Mouse (Mus musculus): Measurements from ENCODE around the gene S100a4. TPM values are rescaled to one million over a fixed set of nuclear protein-coding genes. Genes with fewer than 3 reads are reported as not detected.

Gene S100a4
- total and polyA plus RNA-seq, 3 experiments = 9.9 to 20.4 (median 11.4) TPM

GRCm38 (mm10) chr3:90600036-90600435 is 3.5 kb upstream of the S100a4 start:
- Histone ChIP-seq H3K27me3 (ENCODE audit: control insufficient read depth, insufficient read depth, low read length) (no peaks in the 10 kb centered on the region), H3K9ac (ENCODE audit: low read depth, low read length) (no peak overlapping the region), H3K27ac (peak overlapping the region; percentile 49), H3K36me3 (ENCODE audit: control insufficient read depth, insufficient read depth, low read length) (no peaks in the 10 kb centered on the region), H3K79me2 (replicated peaks; ENCODE audit: control insufficient read depth, insufficient read depth, low read length) (no peaks in the 10 kb centered on the region), H3K4me3 (no peak overlapping the region), H3K4me1 (ENCODE audit: control insufficient read depth, insufficient read depth, low read length) (peaks cover 19% of the 10 kb centered on the region)
- TF ChIP-seq EP300 (IDR thresholded peaks at IDR 0.05; ENCODE audit: insufficient read depth, low read depth, low read length) = no peak
- no peak for TF ChIP-seq POLR2A (IDR thresholded peaks at IDR 0.05; ENCODE audit: insufficient read depth, low read depth, low read length)
- no peak for TF ChIP-seq CTCF (IDR thresholded peaks at IDR 0.05)
- WGBS = 86% methylated on average over 6 of the region's 6 CpGs
- no peak for DNase-seq
- intact Hi-C loops (cut with DNase I) = no loop called here

- DNase-seq = peak; percentile 59 to 72
- Histone ChIP-seq H3K4me3 (no peak overlapping the region), H3K27me3 (ENCODE audit: control insufficient read depth, insufficient read depth, low read length) (no peaks in the 10 kb centered on the region), H3K36me3 (ENCODE audit: control insufficient read depth, insufficient read depth, low read length) (no peaks in the 10 kb centered on the region), H3K9ac (ENCODE audit: low read depth, low read length) (no peak overlapping the region), H3K4me1 (ENCODE audit: control insufficient read depth, insufficient read depth, low read length) (peaks cover 20% of the 10 kb centered on the region), H3K27ac (peak overlapping the region; percentile 49), H3K79me2 (replicated peaks; ENCODE audit: control insufficient read depth, insufficient read depth, low read length) (no peaks in the 10 kb centered on the region)
- WGBS = 61% methylated on average over 8 of the region's 8 CpGs
- intact Hi-C loops (cut with DNase I) = no loop called here
- no peak for TF ChIP-seq CTCF (IDR thresholded peaks at IDR 0.05)
- no peak for TF ChIP-seq POLR2A (IDR thresholded peaks at IDR 0.05; ENCODE audit: insufficient read depth, low read depth, low read length)
- TF ChIP-seq EP300 (IDR thresholded peaks at IDR 0.05; ENCODE audit: insufficient read depth, low read depth, low read length) = no peak
Measured at GRCm38 (mm10) chr3:90600458-90601195, 2.9 kb upstream of the S100a4 start.

GRCm38 (mm10) chr3:90601486-90602110 is 2.0 kb upstream of the S100a4 start, which contains the start of gene Gm42674:
Gene Gm42674, plus strand, starts transcription at chr3:90601904.
- no peaks in the 10 kb centered on the region for H3K27me3 ChIP-seq (ENCODE audit: control insufficient read depth, insufficient read depth, low read length)
- peaks cover 20% of the 10 kb centered on the region for H3K4me1 ChIP-seq (ENCODE audit: control insufficient read depth, insufficient read depth, low read length)
- WGBS = 75% methylated on average over 11 of the region's 11 CpGs
- intact Hi-C loops (cut with DNase I) = no loop called here
- DNase-seq = no peak
- no peaks in the 10 kb centered on the region for H3K36me3 ChIP-seq (ENCODE audit: control insufficient read depth, insufficient read depth, low read length)
- H3K4me3 ChIP-seq = no peak within 1 kb of the TSS
- TF ChIP-seq EP300 (IDR thresholded peaks at IDR 0.05; ENCODE audit: insufficient read depth, low read depth, low read length) (no peak), CTCF (IDR thresholded peaks at IDR 0.05) (no peak), POLR2A (IDR thresholded peaks at IDR 0.05; ENCODE audit: insufficient read depth, low read depth, low read length) (no peak)
- H3K9ac ChIP-seq (ENCODE audit: low read depth, low read length) = no peak within 1 kb of the TSS
- no peaks in the 10 kb centered on the region for H3K79me2 ChIP-seq (replicated peaks; ENCODE audit: control insufficient read depth, insufficient read depth, low read length)
- H3K27ac ChIP-seq = peak within 1 kb of the TSS; percentile 20; the same call in 1 of the 2 replicates

- WGBS = 23% methylated on average over 4 of the region's 4 CpGs
- H3K27ac ChIP-seq = peak overlapping the region; percentile 53
- intact Hi-C loops (cut with DNase I) = no loop called here
Measured at GRCm38 (mm10) chr3:90604416-90604815, 845 bp downstream of the S100a4 start.

GRCm38 (mm10) chr3:90605049-90605448 is 1.5 kb downstream of the S100a4 start:
- H3K27me3 ChIP-seq (ENCODE audit: control insufficient read depth, insufficient read depth, low read length) = no peaks in the 10 kb centered on the region
- H3K27ac ChIP-seq = peak overlapping the region; percentile 53
- no peaks in the 10 kb centered on the region for H3K36me3 ChIP-seq (ENCODE audit: control insufficient read depth, insufficient read depth, low read length)
- peaks cover 15% of the 10 kb centered on the region for H3K4me1 ChIP-seq (ENCODE audit: control insufficient read depth, insufficient read depth, low read length)
- no peak overlapping the region for H3K9ac ChIP-seq (ENCODE audit: low read depth, low read length)
- intact Hi-C loops (cut with DNase I) = no loop called here
- WGBS = 93% methylated on average over 3 of the region's 3 CpGs
- H3K79me2 ChIP-seq (replicated peaks; ENCODE audit: control insufficient read depth, insufficient read depth, low read length) = no peaks in the 10 kb centered on the region
- no peak for DNase-seq
- no peak overlapping the region for H3K4me3 ChIP-seq
- TF ChIP-seq POLR2A (IDR thresholded peaks at IDR 0.05; ENCODE audit: insufficient read depth, low read depth, low read length) = no peak
- TF ChIP-seq CTCF (IDR thresholded peaks at IDR 0.05) = no peak

More at GRCm38 (mm10) chr3:90604416-90604815, 845 bp downstream of the S100a4 start:
- Histone ChIP-seq H3K79me2 (replicated peaks; ENCODE audit: control insufficient read depth, insufficient read depth, low read length) (no peaks in the 10 kb centered on the region), H3K27me3 (ENCODE audit: control insufficient read depth, insufficient read depth, low read length) (no peaks in the 10 kb centered on the region), H3K4me3 (no peak overlapping the region), H3K9ac (ENCODE audit: low read depth, low read length) (no peak overlapping the region), H3K36me3 (ENCODE audit: control insufficient read depth, insufficient read depth, low read length) (no peaks in the 10 kb centered on the region), H3K4me1 (ENCODE audit: control insufficient read depth, insufficient read depth, low read length) (peaks cover 16% of the 10 kb centered on the region)
- DNase-seq = peak; percentile 88
- TF ChIP-seq EP300 (IDR thresholded peaks at IDR 0.05; ENCODE audit: insufficient read depth, low read depth, low read length) (peak; percentile 63; the same call in 1 of the 2 replicates), CTCF (IDR thresholded peaks at IDR 0.05) (no peak), POLR2A (IDR thresholded peaks at IDR 0.05; ENCODE audit: insufficient read depth, low read depth, low read length) (no peak)

GRCm38 (mm10) chr3:90605736-90606135 is 2.2 kb downstream of the S100a4 start:
- 74% methylated on average over 2 of the region's 2 CpGs for WGBS
- H3K79me2 ChIP-seq (replicated peaks; ENCODE audit: control insufficient read depth, insufficient read depth, low read length) = no peaks in the 10 kb centered on the region
- no peak for DNase-seq

More at GRCm38 (mm10) chr3:90605736-90606135, 2.2 kb downstream of the S100a4 start:
- H3K36me3 ChIP-seq (ENCODE audit: control insufficient read depth, insufficient read depth, low read length) = no peaks in the 10 kb centered on the region
- intact Hi-C loops (cut with DNase I) = no loop called here
- H3K27ac ChIP-seq = no peak overlapping the region; the same call in 1 of the 2 replicates
- TF ChIP-seq CTCF (IDR thresholded peaks at IDR 0.05) (no peak), POLR2A (IDR thresholded peaks at IDR 0.05; ENCODE audit: insufficient read depth, low read depth, low read length) (no peak), EP300 (IDR thresholded peaks at IDR 0.05; ENCODE audit: insufficient read depth, low read depth, low read length) (no peak)
- H3K9ac ChIP-seq (ENCODE audit: low read depth, low read length) = no peak overlapping the region
- H3K4me3 ChIP-seq = no peak overlapping the region
- H3K4me1 ChIP-seq (ENCODE audit: control insufficient read depth, insufficient read depth, low read length) = peaks cover 12% of the 10 kb centered on the region
- H3K27me3 ChIP-seq (ENCODE audit: control insufficient read depth, insufficient read depth, low read length) = no peaks in the 10 kb centered on the region
